Mouse (Mus musculus) testis, adult 2 months (tissue): ENCODE measurements around the gene Axin2. TPM values are rescaled to one million over a fixed set of nuclear protein-coding genes. Genes with fewer than 3 reads are reported as not detected.

Source experiments
- H3K27ac ChIP-seq: fragments of 200-500 bp; 2 replicates; pipeline ENCODE4 v1.5.1; 2012; ENCODE audit warnings: low read depth, low read length; ENCODE audit not compliant: control insufficient read depth, insufficient read depth
- H3K27me3 ChIP-seq: fragments of 200-500 bp; 2 replicates; pipeline ENCODE4 v1.6.1; 2012; ENCODE audit warnings: mild to moderate bottlenecking, low read length, moderate library complexity; ENCODE audit not compliant: control insufficient read depth, insufficient read depth
- H3K36me3 ChIP-seq: fragments of 200-500 bp; 2 replicates; pipeline ENCODE4 v1.6.1; 2012; ENCODE audit warnings: mild to moderate bottlenecking, low read length; ENCODE audit not compliant: control insufficient read depth, insufficient read depth
- H3K4me1 ChIP-seq: fragments of 200-500 bp; 2 replicates; pipeline ENCODE4 v1.6.1; 2012; ENCODE audit warnings: low read length; ENCODE audit not compliant: control insufficient read depth, insufficient read depth
- H3K4me3 ChIP-seq: fragments of 200-500 bp; 2 replicates; pipeline ENCODE4 v1.5.1; 2012; ENCODE audit warnings: low read depth, mild to moderate bottlenecking, low read length, moderate library complexity, mixed read lengths; ENCODE audit not compliant: control insufficient read depth
- CTCF ChIP-seq: fragments of 200-500 bp; IDR thresholded peaks from 2 replicates; pipeline ENCODE4 v1.5.1; 2012; ENCODE audit warnings: low read depth, mild to moderate bottlenecking, inconsistent platforms, low read length, moderate library complexity; ENCODE audit not compliant: control insufficient read depth, insufficient read depth, insufficient replicate concordance
- POLR2A ChIP-seq: fragments of 200-500 bp; IDR thresholded peaks from 2 replicates; pipeline ENCODE4 v1.6.1; 2012; ENCODE audit warnings: low read depth, mild to moderate bottlenecking, inconsistent platforms, low read length, moderate library complexity; ENCODE audit not compliant: control insufficient read depth
- polyA plus RNA-seq: library from polyadenylated mRNA; depleted of rRNA; stranded (reverse); fragments of >200 nt; gene quantifications from 2 replicates; pipeline ENCODE4 v1.2.3, GENCODE M21; 2012; rRNA removed

Gene Axin2
- polyA plus RNA-seq, 1 experiment: 1.9 TPM

DNA sequence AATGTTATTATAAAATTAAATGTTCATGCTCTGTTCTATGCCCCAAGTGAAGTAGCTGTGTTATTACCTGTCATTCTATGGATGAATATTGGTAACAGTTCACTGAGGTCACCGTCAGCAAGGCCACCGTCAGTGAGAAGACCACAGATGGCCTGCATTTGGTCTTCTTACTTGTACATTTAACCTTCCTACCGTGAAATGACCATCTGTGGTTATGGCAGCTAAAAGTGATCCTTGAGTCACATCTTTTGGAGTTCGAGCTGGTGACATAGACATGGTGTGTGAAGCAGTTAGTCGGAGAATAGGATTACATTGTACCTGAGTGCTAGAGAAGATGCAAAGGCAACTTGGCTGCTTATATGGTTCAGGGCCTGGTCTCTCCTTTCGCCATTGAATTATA lies 68.1 kb downstream of the Axin2 start:
- H3K4me1 ChIP-seq: no peaks in the 10 kb centered on the region
- TF ChIP-seq POLR2A (no peak), CTCF (no peak)
- H3K27ac ChIP-seq: no peak overlapping the region
- H3K27me3 ChIP-seq: no peaks in the 10 kb centered on the region
- H3K36me3 ChIP-seq: no peaks in the 10 kb centered on the region
- H3K4me3 ChIP-seq: no peak overlapping the region

DNA sequence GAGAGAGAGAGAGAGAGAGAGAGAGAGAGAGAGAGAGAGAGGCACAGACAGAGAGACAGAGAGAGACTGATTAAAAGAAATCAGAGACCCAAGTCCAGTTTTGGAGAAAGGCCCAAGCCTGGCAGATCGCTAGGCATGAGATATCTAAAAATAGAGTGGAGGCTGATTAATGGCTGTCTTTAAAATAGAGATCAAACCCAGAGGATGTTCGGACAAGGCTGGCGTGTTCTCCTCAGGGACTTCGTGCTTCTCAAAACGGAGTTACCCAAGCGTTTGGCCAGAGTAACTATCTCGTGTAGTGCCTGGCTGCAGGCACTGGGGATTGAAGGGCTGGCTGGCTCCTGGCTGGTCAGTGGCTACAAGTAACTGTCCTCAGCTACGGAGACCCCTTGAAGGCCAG lies 69.8 kb downstream of the Axin2 start:
- Histone ChIP-seq H3K27me3 (no peaks in the 10 kb centered on the region), H3K36me3 (no peaks in the 10 kb centered on the region), H3K4me1 (peaks cover under 1% of the 10 kb centered on the region; the same call in 1 of the 2 replicates), H3K4me3 (no peak overlapping the region), H3K27ac (no peak overlapping the region)
- TF ChIP-seq CTCF (no peak), POLR2A (no peak)

DNA sequence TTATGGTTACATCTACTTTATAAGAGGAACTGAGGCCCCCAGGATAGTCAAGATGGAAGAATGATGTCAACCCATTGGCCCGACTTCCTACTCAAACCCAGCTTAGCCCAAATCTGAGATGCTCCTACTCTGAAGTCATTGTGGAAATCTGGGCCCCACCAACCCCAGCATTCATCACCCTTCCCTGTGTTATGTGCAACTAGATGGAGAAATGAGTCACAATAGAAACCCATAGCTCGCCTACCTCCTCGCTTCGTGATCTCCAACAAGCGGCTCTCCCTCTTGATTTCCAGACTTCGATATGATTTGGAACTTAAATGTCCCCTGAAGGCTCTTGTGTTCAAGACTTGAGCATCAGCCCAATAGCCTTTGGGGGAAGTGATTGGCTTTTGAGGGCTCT lies 73.3 kb downstream of the Axin2 start:
- Histone ChIP-seq H3K27me3 (no peaks in the 10 kb centered on the region), H3K27ac (no peak overlapping the region), H3K4me1 (peaks cover 2% of the 10 kb centered on the region), H3K4me3 (no peak overlapping the region), H3K36me3 (no peaks in the 10 kb centered on the region)
- no peak for TF ChIP-seq POLR2A
- no peak for TF ChIP-seq CTCF

GRCm38 (mm10) chr11:108995196-108995989 lies 75.2 kb downstream of the Axin2 start:
- TF ChIP-seq CTCF (no peak), POLR2A (no peak)
- H3K36me3 ChIP-seq: no peaks in the 10 kb centered on the region
- no peak overlapping the region for H3K27ac ChIP-seq
- no peaks in the 10 kb centered on the region for H3K27me3 ChIP-seq
- H3K4me3 ChIP-seq: no peak overlapping the region
- peaks cover 2% of the 10 kb centered on the region for H3K4me1 ChIP-seq

GRCm38 (mm10) chr11:108995990-108996533 lies 75.9 kb downstream of the Axin2 start:
- no peak overlapping the region for H3K27ac ChIP-seq
- H3K4me1 ChIP-seq: peaks cover 2% of the 10 kb centered on the region
- H3K36me3 ChIP-seq: no peaks in the 10 kb centered on the region
- H3K27me3 ChIP-seq: no peaks in the 10 kb centered on the region
- TF ChIP-seq CTCF (no peak), POLR2A (no peak)
- no peak overlapping the region for H3K4me3 ChIP-seq

DNA sequence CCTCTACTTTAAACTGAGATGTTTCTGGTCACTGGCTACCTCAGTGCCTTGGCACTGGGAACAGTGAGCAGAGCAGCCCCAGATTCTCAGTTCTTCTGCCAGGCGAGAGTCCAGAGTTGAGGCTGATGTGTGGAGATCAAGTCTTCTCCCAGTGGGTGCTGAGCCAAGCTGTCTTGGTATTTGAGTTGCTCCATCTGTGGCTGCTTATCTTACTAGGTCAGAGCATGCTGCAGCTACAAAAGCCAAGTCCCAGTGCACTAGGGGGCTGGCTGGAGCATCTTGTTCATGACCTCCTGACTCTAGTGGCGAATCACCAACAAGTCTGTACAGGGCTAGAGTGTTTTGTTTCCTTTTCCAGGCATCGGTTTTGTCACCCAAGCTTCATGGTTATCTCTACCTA lies 77.7 kb downstream of the Axin2 start:
- Histone ChIP-seq H3K36me3 (no peaks in the 10 kb centered on the region), H3K4me3 (no peak overlapping the region), H3K27ac (no peak overlapping the region), H3K27me3 (no peaks in the 10 kb centered on the region), H3K4me1 (peaks cover 2% of the 10 kb centered on the region)
- no peak for TF ChIP-seq POLR2A
- TF ChIP-seq CTCF: no peak

Other genes with a start within 250 kb of the Axin2 start
- gene E030025P04Rik, start 224.0 kb downstream of the Axin2 start, polyA plus RNA-seq: not detected in 2 replicates